Mouse (Mus musculus) lung, embryonic 16.5 days (tissue): ENCODE results near the gene Rufy4. TPM values are rescaled to one million over a fixed set of nuclear protein-coding genes. Genes with fewer than 3 reads are reported as not detected.

Source experiments
- ATAC-seq: fragments of 200-750 bp; cut with Nextera tagmentation; 2 replicates; pipeline ENCODE4 v1.8.0; 2017; ENCODE audit warnings: low read depth, mild to moderate bottlenecking, moderate library complexity
- H3K27ac ChIP-seq: fragments of 300-500 bp; sonication (generic); 2 replicates; pipeline ENCODE4 v1.5.1; 2014; ENCODE audit warnings: mild to moderate bottlenecking, control low read depth, low read length
- H3K27me3 ChIP-seq: fragments of 300-500 bp; sonication (generic); 2 replicates; pipeline ENCODE4 v1.6.1; 2014; ENCODE audit warnings: low read depth, low read length, mixed read lengths; ENCODE audit not compliant: control insufficient read depth, insufficient read depth
- H3K36me3 ChIP-seq: fragments of 300-500 bp; sonication (generic); 2 replicates; pipeline ENCODE4 v1.6.1; 2014; ENCODE audit warnings: low read length; ENCODE audit not compliant: control insufficient read depth, insufficient read depth
- H3K4me1 ChIP-seq: fragments of 300-500 bp; sonication (generic); replicated peaks from 2 replicates; pipeline ENCODE4 v1.6.1; 2014; ENCODE audit warnings: low read length, mixed read lengths; ENCODE audit not compliant: control insufficient read depth, insufficient read depth
- H3K4me2 ChIP-seq: fragments of 300-500 bp; sonication (generic); 2 replicates; pipeline ENCODE4 v1.6.1; 2014; ENCODE audit warnings: low read depth, low read length, control low read depth
- H3K4me3 ChIP-seq: fragments of 300-500 bp; sonication (generic); 2 replicates; pipeline ENCODE4 v1.5.1; 2014; ENCODE audit warnings: mild to moderate bottlenecking, low read length, control low read depth
- H3K9ac ChIP-seq: fragments of 300-500 bp; sonication (generic); 2 replicates; pipeline ENCODE4 v1.6.1; 2014; ENCODE audit warnings: low read length, control low read depth
- H3K9me3 ChIP-seq: fragments of 300-500 bp; sonication (generic); 2 replicates; pipeline ENCODE4 v1.6.1; 2016; ENCODE audit warnings: low read length; ENCODE audit not compliant: control insufficient read depth
- WGBS: fragments of 180-500 bp; shearing (Covaris S2); extraction: QIAGEN DNeasy Blood & Tissue Kit; methylation state at CpG from one replicate; pipeline ENCODE4 v1.1.7; 2014; 5-methylcytosine and 5-hydroxymethylcytosine counted together
- polyA plus RNA-seq: library from polyadenylated mRNA; unstranded; fragments of >200 nt; fragmentation: Nextera tagmentation; extraction: Ambion mirVana; gene quantifications from 2 replicates; pipeline ENCODE4 v1.2.1, GENCODE M21; 2015

Gene Rufy4
- polyA plus RNA-seq, 1 experiment from 2014 or later: 0.64 TPM

DNA sequence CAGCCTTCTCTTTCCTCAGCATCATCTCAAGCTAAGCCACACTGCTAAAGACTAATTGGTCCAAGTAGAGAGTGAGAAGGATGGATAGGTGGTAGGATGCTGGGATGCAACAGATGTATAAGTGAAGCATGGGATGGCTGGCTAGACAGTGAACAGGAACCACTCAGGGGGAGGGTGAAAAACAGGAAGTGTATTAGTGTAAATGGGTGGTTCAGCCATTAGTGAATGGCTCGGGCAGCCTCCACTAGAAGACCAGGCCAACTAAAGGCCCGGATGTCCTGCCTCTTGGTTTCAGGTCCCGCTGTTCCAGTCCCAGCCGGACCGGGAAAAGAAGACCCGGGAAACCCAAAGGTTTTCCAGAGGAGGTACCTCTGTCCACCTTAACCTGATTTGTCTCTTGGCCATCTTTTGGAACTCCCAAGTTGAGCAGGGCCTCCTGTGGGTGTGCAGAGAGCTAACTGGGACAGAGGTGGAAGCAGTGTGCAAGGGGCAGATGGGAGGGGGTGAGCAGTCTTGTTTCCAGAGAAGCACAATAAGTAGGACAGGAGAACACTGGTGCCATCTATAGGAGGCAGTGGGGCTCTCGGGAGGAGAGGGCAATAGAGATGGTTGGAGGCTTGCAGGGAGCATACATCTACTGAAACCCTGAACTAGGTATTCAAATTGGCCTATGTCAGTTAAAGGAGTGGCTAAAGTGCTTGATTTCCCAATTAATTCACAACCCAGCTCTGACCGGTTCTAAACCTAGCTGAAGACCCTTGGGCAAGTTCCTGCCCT lies 5.7 kb downstream of the Rufy4 start:
- Histone ChIP-seq H3K4me1 (no peaks in the 10 kb centered on the region), H3K27me3 (no peaks in the 10 kb centered on the region), H3K4me3 (no peak overlapping the region), H3K9ac (no peak overlapping the region), H3K4me2 (no peak overlapping the region), H3K9me3 (no peaks in the 10 kb centered on the region), H3K27ac (no peak overlapping the region), H3K36me3 (no peaks in the 10 kb centered on the region)
- ATAC-seq: no peak
- 86% methylated on average over 8 of the region's 8 CpGs for WGBS

DNA sequence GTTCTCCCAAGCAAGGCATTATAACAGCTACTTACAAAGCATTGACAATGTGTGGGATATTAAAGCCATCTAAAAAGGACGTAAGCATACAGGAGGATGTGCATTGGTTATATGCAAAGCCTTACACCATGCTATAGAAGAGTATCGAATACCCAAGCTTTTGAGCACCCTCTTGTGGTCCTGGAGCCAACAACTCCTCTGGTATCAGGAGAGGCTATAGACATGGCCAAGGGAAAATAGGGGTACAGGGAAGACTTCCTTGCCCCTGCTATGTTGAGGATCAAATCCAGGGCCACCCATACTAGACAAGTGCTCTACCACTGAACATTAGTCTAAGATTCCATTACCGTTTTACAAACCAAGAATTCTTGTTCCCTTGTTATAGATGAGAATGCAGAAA lies 6.7 kb downstream of the Rufy4 start:
- Histone ChIP-seq H3K4me1 (no peaks in the 10 kb centered on the region), H3K27ac (no peak overlapping the region), H3K4me2 (no peak overlapping the region), H3K9me3 (no peaks in the 10 kb centered on the region), H3K9ac (no peak overlapping the region), H3K36me3 (no peaks in the 10 kb centered on the region), H3K27me3 (no peaks in the 10 kb centered on the region), H3K4me3 (no peak overlapping the region)
- 55% methylated on average over 3 of the region's 3 CpGs for WGBS
- no peak for ATAC-seq

DNA sequence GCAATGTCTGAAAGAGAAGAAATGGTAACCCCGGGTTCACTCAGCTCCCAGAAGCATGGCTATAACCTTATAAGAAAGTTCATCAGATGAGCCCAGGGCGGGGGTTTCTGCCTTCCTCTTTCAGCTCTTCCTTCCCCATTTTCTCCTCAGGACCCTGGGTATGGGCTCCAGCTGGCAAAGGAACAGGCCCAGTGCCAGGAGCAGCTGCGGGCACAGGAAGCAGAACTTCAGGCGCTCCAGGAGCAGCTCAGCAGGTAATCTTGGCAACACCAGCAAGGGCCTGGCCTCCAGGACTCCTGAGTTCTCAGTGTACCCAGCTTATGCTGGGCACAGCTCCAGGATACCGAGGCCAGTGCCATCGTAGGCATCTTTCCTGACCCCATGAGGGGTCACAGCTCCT lies 8.6 kb downstream of the Rufy4 start:
- Histone ChIP-seq H3K4me2 (no peak overlapping the region), H3K4me1 (no peaks in the 10 kb centered on the region), H3K27me3 (no peaks in the 10 kb centered on the region), H3K4me3 (no peak overlapping the region), H3K36me3 (no peaks in the 10 kb centered on the region), H3K9me3 (no peaks in the 10 kb centered on the region), H3K9ac (no peak overlapping the region), H3K27ac (no peak overlapping the region)
- 64% methylated on average over 5 of the region's 6 CpGs for WGBS
- ATAC-seq: no peak

DNA sequence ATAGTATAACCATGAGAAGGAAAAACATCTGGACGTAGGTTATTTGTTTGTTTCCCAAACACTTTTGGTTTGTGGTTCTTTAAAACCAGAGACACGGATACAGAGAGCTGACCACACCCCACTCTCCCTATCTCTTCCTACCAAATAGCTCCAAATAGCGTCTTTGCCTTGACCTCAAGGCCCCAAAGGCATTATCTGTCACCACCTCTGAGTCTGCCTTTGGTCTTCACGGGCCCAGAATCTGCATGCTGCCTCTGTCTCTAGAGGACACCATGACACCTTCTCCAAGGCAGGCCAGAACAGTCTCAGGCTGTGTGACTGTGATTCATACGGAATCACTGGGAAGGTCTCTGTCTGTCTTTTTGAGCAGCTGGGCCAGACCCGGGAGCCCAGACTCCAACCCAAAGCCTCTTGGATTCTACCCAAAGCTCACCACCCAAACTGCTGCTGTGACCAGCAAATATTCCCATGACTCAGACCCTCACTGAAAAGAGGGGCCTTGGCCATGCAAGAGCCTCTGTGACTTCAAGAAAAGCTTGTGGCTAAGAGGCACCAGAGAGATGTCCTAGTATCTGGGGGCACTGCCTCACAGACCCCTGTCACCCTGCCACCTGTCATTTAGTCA lies 10.1 kb downstream of the Rufy4 start:
- no peaks in the 10 kb centered on the region for H3K27me3 ChIP-seq
- no peaks in the 10 kb centered on the region for H3K9me3 ChIP-seq
- H3K27ac ChIP-seq: no peak overlapping the region
- H3K36me3 ChIP-seq: no peaks in the 10 kb centered on the region
- no peak overlapping the region for H3K9ac ChIP-seq
- no peak overlapping the region for H3K4me3 ChIP-seq
- 64% methylated on average over 6 of the region's 6 CpGs for whole genome bisulfite sequencing
- no peaks in the 10 kb centered on the region for H3K4me1 ChIP-seq
- ATAC-seq: no peak
- no peak overlapping the region for H3K4me2 ChIP-seq

DNA sequence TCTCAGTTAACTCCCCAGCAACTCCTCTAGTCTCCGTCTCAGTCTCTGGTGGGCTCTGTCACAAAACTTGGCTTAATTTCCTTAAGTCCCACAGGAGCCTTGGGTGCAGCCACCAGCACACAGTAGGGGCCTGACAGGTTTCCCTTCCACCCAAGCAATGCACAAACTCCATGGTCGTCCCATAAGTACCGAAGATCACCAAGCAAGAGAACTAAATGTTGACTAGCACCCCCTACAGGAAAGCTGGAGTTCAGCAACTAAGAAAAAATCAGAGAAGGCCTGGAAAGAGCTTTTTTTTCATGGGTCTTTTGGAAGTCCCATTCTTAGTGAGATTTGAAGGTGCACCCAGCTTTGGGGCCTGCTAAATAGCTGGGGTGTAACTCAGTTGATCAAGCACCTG lies 14.1 kb downstream of the Rufy4 start:
- Histone ChIP-seq H3K27ac (no peak overlapping the region), H3K9ac (no peak overlapping the region), H3K4me2 (no peak overlapping the region), H3K27me3 (no peaks in the 10 kb centered on the region), H3K4me3 (no peak overlapping the region), H3K4me1 (no peaks in the 10 kb centered on the region), H3K36me3 (no peaks in the 10 kb centered on the region), H3K9me3 (no peaks in the 10 kb centered on the region)
- WGBS: 50% methylated on average over 3 of the region's 3 CpGs
- ATAC-seq: no peak

DNA sequence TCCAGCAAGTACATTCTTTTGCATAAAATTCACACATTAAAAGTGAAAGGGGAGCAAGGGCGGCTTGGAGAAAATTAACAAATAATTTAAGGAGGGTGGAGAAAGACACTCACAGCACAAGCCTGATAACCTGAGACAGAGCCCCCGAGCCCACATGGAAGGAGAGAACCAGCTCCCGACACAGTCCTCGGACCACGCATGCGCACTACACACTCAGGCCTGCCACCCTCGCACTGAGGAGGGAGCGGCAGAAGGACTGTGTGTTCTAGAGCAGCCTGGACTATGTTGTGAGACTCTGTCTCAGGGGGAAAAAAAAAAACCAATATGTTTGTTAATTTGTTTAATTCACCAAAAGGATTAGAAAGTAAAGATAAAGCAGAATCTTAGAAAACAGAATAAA lies 16.4 kb downstream of the Rufy4 start:
- Histone ChIP-seq H3K4me1 (no peaks in the 10 kb centered on the region), H3K4me2 (no peak overlapping the region), H3K27ac (no peak overlapping the region), H3K9me3 (no peaks in the 10 kb centered on the region), H3K27me3 (no peaks in the 10 kb centered on the region), H3K36me3 (no peaks in the 10 kb centered on the region), H3K9ac (no peak overlapping the region), H3K4me3 (no peak overlapping the region)
- whole genome bisulfite sequencing: 75% methylated on average over 8 of the region's 8 CpGs
- no peak for ATAC-seq

DNA sequence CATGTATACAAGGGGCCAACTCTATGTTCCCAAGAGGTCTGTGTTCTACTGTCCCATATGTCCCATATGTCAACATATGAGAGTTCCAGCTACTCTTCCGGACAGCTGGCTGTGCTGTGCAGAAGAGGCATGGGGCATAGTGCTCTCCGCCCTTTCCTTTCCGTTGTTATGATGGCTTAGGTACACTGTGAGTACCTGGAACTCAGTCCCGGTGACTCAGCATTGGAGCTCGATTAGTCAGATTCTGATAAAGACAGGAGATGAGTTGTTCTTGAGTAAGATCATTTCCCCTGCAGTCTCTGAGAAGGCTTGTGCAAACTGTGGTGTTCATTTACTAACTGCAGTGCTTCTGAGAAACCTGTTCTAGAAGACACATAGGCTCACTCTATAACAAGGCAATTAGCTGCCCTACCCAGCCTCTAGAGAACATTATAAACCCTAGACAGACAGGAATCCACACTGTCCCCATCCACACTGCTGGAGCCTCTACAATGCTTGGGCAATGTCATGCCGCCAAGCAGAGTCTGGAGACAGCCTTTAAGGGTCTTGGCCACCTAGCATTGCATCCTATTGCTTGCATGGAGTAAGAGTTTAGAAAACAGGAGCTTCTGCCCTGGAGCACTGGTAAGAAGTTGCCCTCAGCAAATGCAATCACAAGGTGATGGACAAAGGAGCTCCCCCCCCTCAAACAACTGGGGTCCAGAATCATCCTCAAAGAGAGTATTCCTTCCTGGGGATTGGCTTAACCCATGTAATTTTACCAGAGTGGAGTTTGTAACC lies 24.0 kb downstream of the Rufy4 start:
- H3K36me3 ChIP-seq: no peaks in the 10 kb centered on the region
- H3K4me2 ChIP-seq: no peak overlapping the region
- no peak overlapping the region for H3K27ac ChIP-seq
- peaks cover 3% of the 10 kb centered on the region; the same call in 1 of the 2 replicates for H3K4me1 ChIP-seq
- no peaks in the 10 kb centered on the region for H3K9me3 ChIP-seq
- WGBS: 80% methylated on average over 6 of the region's 6 CpGs
- H3K27me3 ChIP-seq: no peaks in the 10 kb centered on the region
- no peak overlapping the region for H3K4me3 ChIP-seq
- no peak for ATAC-seq
- H3K9ac ChIP-seq: no peak overlapping the region

DNA sequence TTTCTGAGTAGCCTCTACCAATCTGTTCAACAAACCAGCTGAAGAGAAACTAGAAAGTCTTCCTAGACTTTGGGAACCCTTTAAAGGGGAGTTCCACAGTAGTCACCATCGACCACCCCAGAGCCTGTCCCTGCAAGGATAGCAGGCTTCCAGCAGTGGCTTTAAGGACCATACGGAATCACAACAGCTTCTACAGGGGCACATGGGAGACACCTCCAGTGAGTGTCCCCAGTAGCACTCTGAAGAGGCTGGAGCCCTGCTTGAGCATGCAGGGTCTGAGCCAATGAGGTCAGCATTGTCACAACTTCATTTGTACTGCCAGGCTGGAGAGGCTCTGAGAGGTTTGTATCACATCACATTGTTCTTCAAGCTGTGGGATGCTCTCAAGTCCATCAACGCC lies 24.8 kb downstream of the Rufy4 start:
- ATAC-seq: no peak
- Histone ChIP-seq H3K4me1 (peaks cover 3% of the 10 kb centered on the region; the same call in 1 of the 2 replicates), H3K27ac (no peak overlapping the region), H3K4me2 (no peak overlapping the region), H3K36me3 (no peaks in the 10 kb centered on the region), H3K9ac (no peak overlapping the region), H3K4me3 (no peak overlapping the region), H3K27me3 (no peaks in the 10 kb centered on the region), H3K9me3 (no peaks in the 10 kb centered on the region)
- WGBS: 76% methylated on average over 3 of the region's 3 CpGs

DNA sequence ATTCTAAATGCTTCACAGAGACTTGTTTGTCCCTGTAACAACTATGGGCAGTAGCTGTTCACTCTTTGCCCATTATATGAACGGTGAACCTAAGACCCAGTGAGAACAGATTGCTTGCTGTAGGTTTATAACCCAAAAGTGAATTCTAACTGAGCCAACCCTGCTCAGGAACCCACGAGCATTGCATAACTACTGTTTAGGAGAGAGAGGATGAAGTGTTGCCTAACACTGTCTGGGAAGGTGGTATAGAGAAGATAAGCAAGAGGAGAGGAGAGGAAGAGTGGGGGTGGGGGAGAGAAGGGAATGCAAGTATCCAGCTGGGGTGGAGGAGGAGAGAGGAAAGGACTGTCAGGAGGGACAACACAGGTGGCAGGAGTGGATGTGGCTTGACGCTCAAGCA lies 25.8 kb downstream of the Rufy4 start:
- H3K4me3 ChIP-seq: no peak overlapping the region
- no peak overlapping the region for H3K9ac ChIP-seq
- no peaks in the 10 kb centered on the region for H3K36me3 ChIP-seq
- H3K4me2 ChIP-seq: no peak overlapping the region
- no peak overlapping the region for H3K27ac ChIP-seq
- H3K4me1 ChIP-seq: peaks cover 3% of the 10 kb centered on the region; the same call in 1 of the 2 replicates
- WGBS: 40% methylated on average over 3 of the region's 3 CpGs
- no peaks in the 10 kb centered on the region for H3K9me3 ChIP-seq
- no peak for ATAC-seq
- H3K27me3 ChIP-seq: no peaks in the 10 kb centered on the region
